Mouse (Mus musculus): ENCODE measurements around the gene Mthfd2l. TPM values are rescaled to one million over a fixed set of nuclear protein-coding genes. Genes with fewer than 3 reads are reported as not detected.

The Mthfd2l gene
- polyA plus RNA-seq, 1 experiment from 2014 or later = 31.0 TPM

- Histone ChIP-seq H3K9me3 (replicated peaks) (no peaks in the 10 kb centered on the region), H3K9ac (no peak overlapping the region), H3K4me3 (no peak overlapping the region), H3K4me2 (no peak overlapping the region), H3K27me3 (peaks cover 15% of the 10 kb centered on the region), H3K36me3 (no peaks in the 10 kb centered on the region), H3K27ac (no peak overlapping the region), H3K4me1 (replicated peaks) (peaks cover 10% of the 10 kb centered on the region)
- 48% methylated on average over 7 of the region's 7 CpGs for WGBS
- ATAC-seq (replicated peaks; ENCODE audit: insufficient number of reproducible peaks, insufficient read depth, low FRiP score, low read depth) = no peak
These were observed 30.8 kb upstream of the Mthfd2l start for GRCm38 (mm10) chr5:90900147-90900546.

GRCm38 (mm10) chr5:90900688-90901087 is 30.2 kb upstream of the Mthfd2l start:
- 72% methylated on average over 7 of the region's 7 CpGs for WGBS
- ATAC-seq (replicated peaks; ENCODE audit: insufficient number of reproducible peaks, insufficient read depth, low FRiP score, low read depth) = no peak
- Histone ChIP-seq H3K4me2 (no peak overlapping the region), H3K4me3 (no peak overlapping the region), H3K9ac (no peak overlapping the region), H3K9me3 (replicated peaks) (no peaks in the 10 kb centered on the region), H3K27me3 (peaks cover 15% of the 10 kb centered on the region), H3K27ac (no peak overlapping the region), H3K36me3 (no peaks in the 10 kb centered on the region), H3K4me1 (replicated peaks) (peaks cover 10% of the 10 kb centered on the region)

- 11% methylated on average over 10 of the region's 10 CpGs for whole genome bisulfite sequencing
- Histone ChIP-seq H3K9ac (no peak overlapping the region), H3K27ac (no peak overlapping the region), H3K4me3 (peak overlapping the region; percentile 41), H3K36me3 (no peaks in the 10 kb centered on the region), H3K27me3 (peaks cover 20% of the 10 kb centered on the region), H3K4me1 (replicated peaks) (peaks cover 10% of the 10 kb centered on the region), H3K4me2 (peak overlapping the region; percentile 71), H3K9me3 (replicated peaks) (no peaks in the 10 kb centered on the region)
- no peak for ATAC-seq (replicated peaks; ENCODE audit: insufficient number of reproducible peaks, insufficient read depth, low FRiP score, low read depth)
These were observed 28.3 kb upstream of the Mthfd2l start for GRCm38 (mm10) chr5:90902380-90903260.

- peak within 1 kb of the TSS; percentile 41 for H3K4me3 ChIP-seq
- H3K9ac ChIP-seq = 0 out of 2 replicates have a peak within 1 kb of the TSS, but pooled peaks have one; percentile 3
- no peak for ATAC-seq (replicated peaks; ENCODE audit: insufficient number of reproducible peaks, insufficient read depth, low FRiP score, low read depth)
- no peaks in the 10 kb centered on the region for H3K36me3 ChIP-seq
- no peak within 1 kb of the TSS for H3K27ac ChIP-seq
- H3K4me2 ChIP-seq = peak within 1 kb of the TSS; percentile 71
- no peaks in the 10 kb centered on the region for H3K9me3 ChIP-seq (replicated peaks)
- H3K4me1 ChIP-seq (replicated peaks) = peaks cover 10% of the 10 kb centered on the region
- 9% methylated on average over 22 of the region's 22 CpGs for WGBS
- H3K27me3 ChIP-seq = peaks cover 20% of the 10 kb centered on the region
These were observed 27.4 kb upstream of the Mthfd2l start, which contains the start of gene Cxcl2 for GRCm38 (mm10) chr5:90903339-90904020. Cxcl2 (plus strand) TSS chr5:90903871.

- no peak overlapping the region for H3K4me2 ChIP-seq
- no peaks in the 10 kb centered on the region for H3K36me3 ChIP-seq
- no peak overlapping the region for H3K27ac ChIP-seq
- no peak for ATAC-seq (replicated peaks; ENCODE audit: insufficient number of reproducible peaks, insufficient read depth, low FRiP score, low read depth)
- H3K9ac ChIP-seq = no peak overlapping the region
- no peaks in the 10 kb centered on the region for H3K9me3 ChIP-seq (replicated peaks)
- no peak overlapping the region for H3K4me3 ChIP-seq
- peaks cover 16% of the 10 kb centered on the region for H3K27me3 ChIP-seq
- H3K4me1 ChIP-seq (replicated peaks) = no peaks in the 10 kb centered on the region
- WGBS = 2% methylated on average over 2 of the region's 2 CpGs
These were observed 21.9 kb upstream of the Mthfd2l start for GRCm38 (mm10) chr5:90908983-90909382.

- no peak for ATAC-seq (replicated peaks; ENCODE audit: insufficient number of reproducible peaks, insufficient read depth, low FRiP score, low read depth)
- H3K9me3 ChIP-seq (replicated peaks) = no peaks in the 10 kb centered on the region
- no peak overlapping the region for H3K27ac ChIP-seq
- H3K36me3 ChIP-seq = no peaks in the 10 kb centered on the region
- no peaks in the 10 kb centered on the region for H3K4me1 ChIP-seq (replicated peaks)
- no peak overlapping the region for H3K9ac ChIP-seq
- no peak overlapping the region for H3K4me2 ChIP-seq
- H3K27me3 ChIP-seq = no peaks in the 10 kb centered on the region
- 78% methylated on average over 2 of the region's 2 CpGs for WGBS
- H3K4me3 ChIP-seq = no peak overlapping the region
These were observed 11.4 kb upstream of the Mthfd2l start for GRCm38 (mm10) chr5:90919495-90919894.

- Histone ChIP-seq H3K9me3 (replicated peaks) (no peaks in the 10 kb centered on the region), H3K27ac (no peak overlapping the region), H3K4me1 (replicated peaks) (no peaks in the 10 kb centered on the region), H3K4me2 (no peak overlapping the region), H3K27me3 (no peaks in the 10 kb centered on the region), H3K36me3 (no peaks in the 10 kb centered on the region), H3K4me3 (no peak overlapping the region), H3K9ac (no peak overlapping the region)
- WGBS = 90% methylated on average over 4 of the region's 4 CpGs
- no peak for ATAC-seq (replicated peaks; ENCODE audit: insufficient number of reproducible peaks, insufficient read depth, low FRiP score, low read depth)
These were observed 8.0 kb upstream of the Mthfd2l start for GRCm38 (mm10) chr5:90922958-90923357.

- 56% methylated on average over 2 of the region's 2 CpGs for WGBS
- H3K4me1 ChIP-seq (replicated peaks) = peaks cover 10% of the 10 kb centered on the region
- ATAC-seq (replicated peaks; ENCODE audit: insufficient number of reproducible peaks, insufficient read depth, low FRiP score, low read depth) = no peak
- no peaks in the 10 kb centered on the region for H3K9me3 ChIP-seq (replicated peaks)
- H3K27ac ChIP-seq = peak overlapping the region; percentile 99
- no peaks in the 10 kb centered on the region for H3K27me3 ChIP-seq
- peak overlapping the region; percentile 88 for H3K4me3 ChIP-seq
- H3K4me2 ChIP-seq = peak overlapping the region; percentile 71
- peaks cover 10% of the 10 kb centered on the region; the same call in 1 of the 2 replicates for H3K36me3 ChIP-seq
- peak overlapping the region; percentile 94 for H3K9ac ChIP-seq
These were observed 371 bp upstream of the Mthfd2l start for GRCm38 (mm10) chr5:90930546-90930945.

- peak overlapping the region; percentile 71 for H3K4me2 ChIP-seq
- 5% methylated on average over 6 of the region's 6 CpGs for WGBS
- H3K4me1 ChIP-seq (replicated peaks) = peaks cover 10% of the 10 kb centered on the region
- H3K27ac ChIP-seq = peak overlapping the region; percentile 99
- no peak for ATAC-seq (replicated peaks; ENCODE audit: insufficient number of reproducible peaks, insufficient read depth, low FRiP score, low read depth)
- peak overlapping the region; percentile 94 for H3K9ac ChIP-seq
- no peaks in the 10 kb centered on the region for H3K9me3 ChIP-seq (replicated peaks)
- H3K4me3 ChIP-seq = peak overlapping the region; percentile 88
- no peaks in the 10 kb centered on the region for H3K27me3 ChIP-seq
- H3K36me3 ChIP-seq = peaks cover 10% of the 10 kb centered on the region; the same call in 1 of the 2 replicates
These were observed 994 bp downstream of the Mthfd2l start for GRCm38 (mm10) chr5:90931911-90932310.

- no peak overlapping the region for H3K27ac ChIP-seq
- H3K4me1 ChIP-seq (replicated peaks) = peaks cover 5% of the 10 kb centered on the region
- no peaks in the 10 kb centered on the region for H3K27me3 ChIP-seq
- no peak overlapping the region for H3K9ac ChIP-seq
- H3K4me2 ChIP-seq = no peak overlapping the region
- peaks cover 10% of the 10 kb centered on the region; the same call in 1 of the 2 replicates for H3K36me3 ChIP-seq
- no peak for ATAC-seq (replicated peaks; ENCODE audit: insufficient number of reproducible peaks, insufficient read depth, low FRiP score, low read depth)
- 59% methylated on average over 2 of the region's 2 CpGs for WGBS
- H3K4me3 ChIP-seq = no peak overlapping the region
- no peaks in the 10 kb centered on the region for H3K9me3 ChIP-seq (replicated peaks)
These were observed 5.8 kb downstream of the Mthfd2l start for GRCm38 (mm10) chr5:90936706-90937105.

- ATAC-seq (replicated peaks; ENCODE audit: insufficient number of reproducible peaks, insufficient read depth, low FRiP score, low read depth) = no peak
These were observed 14.5 kb downstream of the Mthfd2l start for GRCm38 (mm10) chr5:90945453-90945852.

More at GRCm38 (mm10) chr5:90945453-90945852, 14.5 kb downstream of the Mthfd2l start:
- H3K36me3 ChIP-seq = no peaks in the 10 kb centered on the region
- 75% methylated on average over 2 of the region's 2 CpGs for WGBS
- no peak overlapping the region for H3K27ac ChIP-seq
- no peak overlapping the region for H3K9ac ChIP-seq
- no peak overlapping the region for H3K4me3 ChIP-seq
- no peak overlapping the region for H3K4me2 ChIP-seq
- H3K9me3 ChIP-seq (replicated peaks) = no peaks in the 10 kb centered on the region
- no peaks in the 10 kb centered on the region for H3K27me3 ChIP-seq
- no peaks in the 10 kb centered on the region for H3K4me1 ChIP-seq (replicated peaks)
